Mouse (Mus musculus): ENCODE measurements around the gene Hsd11b1. TPM values are rescaled to one million over a fixed set of nuclear protein-coding genes. Genes with fewer than 3 reads are reported as not detected.

Hsd11b1 gene
- polyA plus RNA-seq, 1 experiment, result 0.12 TPM

- H3K79me2 ChIP-seq (ENCODE audit: control insufficient read depth, insufficient read depth), result no peaks in the 10 kb centered on the region
- no peaks in the 10 kb centered on the region for H3K36me3 ChIP-seq (ENCODE audit: control insufficient read depth, insufficient read depth)
- no peak overlapping the region for H3K4me3 ChIP-seq (ENCODE audit: insufficient read depth, poor library complexity, severe bottlenecking)
- TF ChIP-seq FOSL1 (IDR thresholded peaks at IDR 0.05; ENCODE audit: insufficient read depth, low read length, poor library complexity, severe bottlenecking), result no peak
- TF ChIP-seq MYOD1 (IDR thresholded peaks at IDR 0.05; ENCODE audit: control insufficient read depth, insufficient read length, low read depth), result no peak
- TF ChIP-seq MAX (IDR thresholded peaks at IDR 0.05), result no peak
- no peak for TF ChIP-seq CTCF (IDR thresholded peaks at IDR 0.05; ENCODE audit: control insufficient read depth, insufficient read depth, insufficient read length)
- TF ChIP-seq USF1 (IDR thresholded peaks at IDR 0.05; ENCODE audit: low read depth), result no peak
- no peak for TF ChIP-seq MYOG (IDR thresholded peaks at IDR 0.05; ENCODE audit: control insufficient read depth, extremely low read depth, insufficient read length)
- no peak for TF ChIP-seq CEBPB (IDR thresholded peaks at IDR 0.05; ENCODE audit: low read depth)
- H3ac ChIP-seq (ENCODE audit: control insufficient read depth, insufficient read length, low read depth), result no peak overlapping the region
- H3K27me3 ChIP-seq (ENCODE audit: control insufficient read depth, insufficient read depth, insufficient read length), result no peaks in the 10 kb centered on the region
- no peaks in the 10 kb centered on the region for H3K79me3 ChIP-seq (ENCODE audit: low read depth)
Measured at GRCm38 (mm10) chr1:193278414-193279045, 14.7 kb upstream of the Hsd11b1 start.

- H3K4me3 ChIP-seq (ENCODE audit: insufficient read depth, poor library complexity, severe bottlenecking), result no peak overlapping the region
- H3K27me3 ChIP-seq (ENCODE audit: control insufficient read depth, insufficient read depth, insufficient read length), result no peaks in the 10 kb centered on the region
- no peak overlapping the region for H3ac ChIP-seq (ENCODE audit: control insufficient read depth, insufficient read length, low read depth)
Measured at GRCm38 (mm10) chr1:193274407-193275071, 10.7 kb upstream of the Hsd11b1 start.

GRCm38 (mm10) chr1:193272916-193273601 is 9.2 kb upstream of the Hsd11b1 start, which contains the start of gene G0s2:
Gene G0s2 (minus strand): TSS chr1:193273217.
- H3K36me3 ChIP-seq (ENCODE audit: control insufficient read depth, insufficient read depth), result no peaks in the 10 kb centered on the region
- H3K4me3 ChIP-seq (ENCODE audit: insufficient read depth, poor library complexity, severe bottlenecking), result peak within 1 kb of the TSS; percentile 30
- H3K79me3 ChIP-seq (ENCODE audit: low read depth), result no peaks in the 10 kb centered on the region
- no peaks in the 10 kb centered on the region for H3K79me2 ChIP-seq (ENCODE audit: control insufficient read depth, insufficient read depth)
- no peaks in the 10 kb centered on the region for H3K27me3 ChIP-seq (ENCODE audit: control insufficient read depth, insufficient read depth, insufficient read length)
- TF ChIP-seq CEBPB (IDR thresholded peaks at IDR 0.05; ENCODE audit: low read depth), result no peak
- TF ChIP-seq MYOD1 (IDR thresholded peaks at IDR 0.05; ENCODE audit: control insufficient read depth, insufficient read length, low read depth), result no peak
- peak; percentile 53 for TF ChIP-seq CTCF (IDR thresholded peaks at IDR 0.05; ENCODE audit: control insufficient read depth, insufficient read depth, insufficient read length)
- no peak for TF ChIP-seq MAX (IDR thresholded peaks at IDR 0.05)
- no peak for TF ChIP-seq FOSL1 (IDR thresholded peaks at IDR 0.05; ENCODE audit: insufficient read depth, low read length, poor library complexity, severe bottlenecking)
- H3ac ChIP-seq (ENCODE audit: control insufficient read depth, insufficient read length, low read depth), result peak within 1 kb of the TSS; percentile 81

More at GRCm38 (mm10) chr1:193274407-193275071, 10.7 kb upstream of the Hsd11b1 start:
- Histone ChIP-seq H3K79me2 (ENCODE audit: control insufficient read depth, insufficient read depth) (no peaks in the 10 kb centered on the region), H3K79me3 (ENCODE audit: low read depth) (no peaks in the 10 kb centered on the region), H3K36me3 (ENCODE audit: control insufficient read depth, insufficient read depth) (no peaks in the 10 kb centered on the region)
- TF ChIP-seq CTCF (IDR thresholded peaks at IDR 0.05; ENCODE audit: control insufficient read depth, insufficient read depth, insufficient read length) (no peak), MAX (IDR thresholded peaks at IDR 0.05) (no peak), MYOD1 (IDR thresholded peaks at IDR 0.05; ENCODE audit: control insufficient read depth, insufficient read length, low read depth) (no peak), CEBPB (IDR thresholded peaks at IDR 0.05; ENCODE audit: low read depth) (no peak), MYOG (IDR thresholded peaks at IDR 0.05; ENCODE audit: control insufficient read depth, extremely low read depth, insufficient read length) (no peak), USF1 (IDR thresholded peaks at IDR 0.05; ENCODE audit: low read depth) (no peak), FOSL1 (IDR thresholded peaks at IDR 0.05; ENCODE audit: insufficient read depth, low read length, poor library complexity, severe bottlenecking) (no peak)

- TF ChIP-seq MYOD1 (IDR thresholded peaks at IDR 0.05; ENCODE audit: control insufficient read depth, insufficient read length, low read depth), result no peak
- TF ChIP-seq MYOG (IDR thresholded peaks at IDR 0.05; ENCODE audit: control insufficient read depth, extremely low read depth, insufficient read length), result no peak
- TF ChIP-seq FOSL1 (IDR thresholded peaks at IDR 0.05; ENCODE audit: insufficient read depth, low read length, poor library complexity, severe bottlenecking), result no peak
- TF ChIP-seq CEBPB (IDR thresholded peaks at IDR 0.05; ENCODE audit: low read depth), result no peak
- no peak for TF ChIP-seq CTCF (IDR thresholded peaks at IDR 0.05; ENCODE audit: control insufficient read depth, insufficient read depth, insufficient read length)
- no peak for TF ChIP-seq USF1 (IDR thresholded peaks at IDR 0.05; ENCODE audit: low read depth)
- TF ChIP-seq MAX (IDR thresholded peaks at IDR 0.05), result no peak
- H3K79me2 ChIP-seq (ENCODE audit: control insufficient read depth, insufficient read depth), result no peaks in the 10 kb centered on the region
Measured at GRCm38 (mm10) chr1:193272137-193272915, 8.5 kb upstream of the Hsd11b1 start.

More at GRCm38 (mm10) chr1:193272137-193272915, 8.5 kb upstream of the Hsd11b1 start:
- H3K27me3 ChIP-seq (ENCODE audit: control insufficient read depth, insufficient read depth, insufficient read length), result no peaks in the 10 kb centered on the region
- H3K36me3 ChIP-seq (ENCODE audit: control insufficient read depth, insufficient read depth), result no peaks in the 10 kb centered on the region
- peak overlapping the region; percentile 30 for H3K4me3 ChIP-seq (ENCODE audit: insufficient read depth, poor library complexity, severe bottlenecking)
- peak overlapping the region; percentile 81 for H3ac ChIP-seq (ENCODE audit: control insufficient read depth, insufficient read length, low read depth)
- no peaks in the 10 kb centered on the region for H3K79me3 ChIP-seq (ENCODE audit: low read depth)
